Mouse (Mus musculus) bone marrow macrophage, adult 2 months (primary cell): ENCODE data around the gene Flad1.

Source experiments
- CTCF ChIP-seq: IDR thresholded peaks from 2 replicates; pipeline ENCODE4 v1.5.1; 2012; ENCODE audit warnings: low read depth, mild to moderate bottlenecking, low read length, moderate library complexity
- POLR2A ChIP-seq: IDR thresholded peaks from 2 replicates; pipeline ENCODE4 v1.6.1; 2012; ENCODE audit warnings: mild to moderate bottlenecking, low read depth, low read length, borderline replicate concordance

GRCm38 (mm10) chr3:89390111-89390515, 21.6 kb downstream of the Flad1 start:
- no peak for TF ChIP-seq CTCF
- TF ChIP-seq POLR2A, result no peak
